16 mouse cellular contexts compared by ENCODE assay signal in genomic region chr4:129375821-129376220, GRCm38 (mm10). TPM values are rescaled to one million over a fixed set of nuclear protein-coding genes. Genes with fewer than 3 reads are reported as not detected.
DNase-seq lines count a peak whose midpoint lies in the region; ATAC-seq and TF ChIP-seq lines count a peak whose summit lies in the region.
"Had no signal": no experiment of that assay in that cellular context is flagged by ENCODE, and none has a peak within 500 bp of the region (broad histone marks: within the 10 kb centered on the region; RNA-seq: fewer than 3 reads in every experiment).

No protein-coding gene starts in this region.

- H3K36me3 ChIP-seq in forebrain, embryonic 12.5 days (replicated peaks), result no peaks in the 10 kb centered on the region
- no peaks in the 10 kb centered on the region for H3K36me3 ChIP-seq in forebrain, postnatal 0 days (ENCODE audit: insufficient read depth)
- no peaks in the 10 kb centered on the region for H3K36me3 ChIP-seq in lung, embryonic 14.5 days (ENCODE audit: insufficient read depth)
- no peaks in the 10 kb centered on the region for H3K36me3 ChIP-seq in neural tube, embryonic 12.5 days
- no peaks in the 10 kb centered on the region for H3K36me3 ChIP-seq in neural tube, embryonic 15.5 days
- no peaks in the 10 kb centered on the region for H3K36me3 ChIP-seq in stomach, embryonic 16.5 days (ENCODE audit: control insufficient read depth, insufficient read depth, low read length)
- H3K36me3 ChIP-seq: heart, embryonic 13.5 days had no signal

- H3K9ac ChIP-seq in forebrain, embryonic 12.5 days, result no peak overlapping the region
- H3K9ac ChIP-seq in forebrain, postnatal 0 days, result no peak overlapping the region
- H3K9ac ChIP-seq in lung, embryonic 14.5 days, result no peak overlapping the region
- H3K9ac ChIP-seq in neural tube, embryonic 12.5 days, result no peak overlapping the region
- no peak overlapping the region for H3K9ac ChIP-seq in neural tube, embryonic 15.5 days (replicated peaks)
- H3K9ac ChIP-seq in stomach, embryonic 16.5 days (ENCODE audit: low read length), result no peak overlapping the region

- DNase-seq in forebrain, postnatal 0 days, result no peak
- no peak for DNase-seq in lung, embryonic 14.5 days
- no peak for DNase-seq in lung, adult 18-20 months
- no peak for DNase-seq in testis, postnatal 14 days (ENCODE audit: low spot score)
- DNase-seq: adrenal gland, postnatal 25 days; gastrocnemius, postnatal 10 days; heart, adult 11 months; kidney, adult 2 months; kidney, postnatal 10 days; thymus, adult 2 months had no signal

- 0 out of 2 replicates have a peak overlapping the region, but pooled peaks have one; percentile 68 for H3K4me2 ChIP-seq in forebrain, embryonic 12.5 days
- no peak overlapping the region for H3K4me2 ChIP-seq in forebrain, postnatal 0 days (ENCODE audit: low read depth)
- 0 out of 2 replicates have a peak overlapping the region, but pooled peaks have one; percentile 71 for H3K4me2 ChIP-seq in lung, embryonic 14.5 days
- peak overlapping the region; percentile 67; the same call in 1 of the 2 replicates for H3K4me2 ChIP-seq in neural tube, embryonic 12.5 days (replicated peaks)
- no peak overlapping the region for H3K4me2 ChIP-seq in neural tube, embryonic 15.5 days
- peak overlapping the region; percentile 86; the same call in 1 of the 2 replicates for H3K4me2 ChIP-seq in stomach, embryonic 16.5 days (ENCODE audit: low read depth, low read length)

- no peak for TF ChIP-seq CTCF in forebrain, postnatal 0 days (IDR thresholded peaks at IDR 0.05; ENCODE audit: low read depth)
- no peak for TF ChIP-seq CTCF in lung, embryonic 14.5 days (IDR thresholded peaks at IDR 0.05; ENCODE audit: low read depth)

- H3K27ac ChIP-seq in forebrain, embryonic 12.5 days, result no peak overlapping the region
- H3K27ac ChIP-seq in forebrain, postnatal 0 days (ENCODE audit: low read depth, low read length), result no peak overlapping the region
- H3K27ac ChIP-seq in lung, embryonic 14.5 days (ENCODE audit: low read depth), result no peak overlapping the region
- H3K27ac ChIP-seq in neural tube, embryonic 12.5 days, result no peak overlapping the region
- H3K27ac ChIP-seq in neural tube, embryonic 15.5 days (replicated peaks), result no peak overlapping the region
- no peak overlapping the region for H3K27ac ChIP-seq in stomach, embryonic 16.5 days (ENCODE audit: low read length)
- H3K27ac ChIP-seq: heart, embryonic 13.5 days had no signal

- H3K9me3 ChIP-seq in forebrain, embryonic 12.5 days, result no peaks in the 10 kb centered on the region
- H3K9me3 ChIP-seq in forebrain, postnatal 0 days (ENCODE audit: low read length), result no peaks in the 10 kb centered on the region
- no peaks in the 10 kb centered on the region for H3K9me3 ChIP-seq in lung, embryonic 14.5 days (ENCODE audit: low read depth, low read length)
- no peaks in the 10 kb centered on the region for H3K9me3 ChIP-seq in neural tube, embryonic 12.5 days
- H3K9me3 ChIP-seq in neural tube, embryonic 15.5 days (replicated peaks), result no peaks in the 10 kb centered on the region
- H3K9me3 ChIP-seq in stomach, embryonic 16.5 days (replicated peaks; ENCODE audit: control insufficient read depth, low read length), result no peaks in the 10 kb centered on the region
- H3K9me3 ChIP-seq: heart, embryonic 13.5 days had no signal

- ATAC-seq in forebrain, embryonic 12.5 days (ENCODE audit: low FRiP score), result no peak
- ATAC-seq in forebrain, postnatal 0 days, result no peak
- no peak for ATAC-seq in lung, embryonic 14.5 days (ENCODE audit: insufficient read depth)
- no peak for ATAC-seq in neural tube, embryonic 12.5 days (ENCODE audit: low FRiP score, low read depth)
- ATAC-seq in neural tube, embryonic 15.5 days (ENCODE audit: low FRiP score), result no peak
- ATAC-seq in stomach, embryonic 16.5 days (ENCODE audit: insufficient read depth, low FRiP score), result no peak
- ATAC-seq: lung, postnatal 0 days had no signal

- peaks cover 20% of the 10 kb centered on the region for H3K4me1 ChIP-seq in forebrain, embryonic 12.5 days
- 0 out of 2 replicates have a peak, but pooled peaks cover 6% of the 10 kb centered on the region for H3K4me1 ChIP-seq in forebrain, postnatal 0 days (ENCODE audit: insufficient read depth)
- no peaks in the 10 kb centered on the region for H3K4me1 ChIP-seq in lung, embryonic 14.5 days (ENCODE audit: insufficient read depth)
- H3K4me1 ChIP-seq in neural tube, embryonic 12.5 days, result 0 out of 2 replicates have a peak, but pooled peaks cover 2% of the 10 kb centered on the region
- peaks cover 28% of the 10 kb centered on the region for H3K4me1 ChIP-seq in neural tube, embryonic 15.5 days
- peaks cover 13% of the 10 kb centered on the region; the same call in 1 of the 2 replicates for H3K4me1 ChIP-seq in stomach, embryonic 16.5 days (ENCODE audit: control insufficient read depth, insufficient read depth, low read length)

- peaks cover 34% of the 10 kb centered on the region for H3K27me3 ChIP-seq in forebrain, embryonic 12.5 days
- H3K27me3 ChIP-seq in forebrain, postnatal 0 days (ENCODE audit: insufficient read depth, low read length), result no peaks in the 10 kb centered on the region
- no peaks in the 10 kb centered on the region; the same call in 1 of the 2 replicates for H3K27me3 ChIP-seq in lung, embryonic 14.5 days (ENCODE audit: insufficient read depth, low read length)
- H3K27me3 ChIP-seq in neural tube, embryonic 12.5 days (replicated peaks), result peaks cover 10% of the 10 kb centered on the region; the same call in 1 of the 2 replicates
- H3K27me3 ChIP-seq in neural tube, embryonic 15.5 days (replicated peaks), result peaks cover 4% of the 10 kb centered on the region; the same call in 1 of the 2 replicates
- no peaks in the 10 kb centered on the region for H3K27me3 ChIP-seq in stomach, embryonic 16.5 days (ENCODE audit: control insufficient read depth, insufficient read depth, low read length)

- WGBS in forebrain, embryonic 12.5 days, result 76% methylated on average over 5 of the region's 5 CpGs
- 82% methylated on average over 5 of the region's 5 CpGs for WGBS in forebrain, postnatal 0 days
- WGBS in lung, embryonic 14.5 days, result 71% methylated on average over 5 of the region's 5 CpGs
- WGBS in neural tube, embryonic 12.5 days, result 75% methylated on average over 5 of the region's 5 CpGs
- WGBS in neural tube, embryonic 15.5 days, result 76% methylated on average over 5 of the region's 5 CpGs
- 69% methylated on average over 5 of the region's 5 CpGs for WGBS in stomach, embryonic 16.5 days

- H3K4me3 ChIP-seq in forebrain, embryonic 12.5 days (replicated peaks), result no peak overlapping the region
- H3K4me3 ChIP-seq in forebrain, postnatal 0 days (ENCODE audit: low read depth, low read length), result no peak overlapping the region
- H3K4me3 ChIP-seq in lung, embryonic 14.5 days (ENCODE audit: low read depth, low read length), result no peak overlapping the region
- no peak overlapping the region for H3K4me3 ChIP-seq in neural tube, embryonic 12.5 days
- H3K4me3 ChIP-seq in neural tube, embryonic 15.5 days (replicated peaks), result no peak overlapping the region
- H3K4me3 ChIP-seq in stomach, embryonic 16.5 days (replicated peaks; ENCODE audit: low read length), result no peak overlapping the region

RNA-seq across cellular contexts. Expression of gene Zbtb8a, which starts 2.1 kb away (rescaled TPM):
- polyA plus RNA-seq in forebrain, embryonic 12.5 days (2016; fragmentation: Nextera tagmentation; extraction: Ambion mirVana), result 10.6 and 10.9 TPM in 2 replicates
- 22.5 and 28.0 TPM in 2 replicates for total RNA-seq in forebrain, postnatal 0 days (2014; rRNA removed)
- polyA plus RNA-seq in forebrain, postnatal 0 days (2015; fragmentation: Nextera tagmentation; extraction: Ambion mirVana), result 10.3 and 14.3 TPM in 2 replicates
- polyA plus RNA-seq in lung, embryonic 14.5 days (2014; fragmentation: Nextera tagmentation; extraction: Ambion mirVana), result 14.7 and 16.2 TPM in 2 replicates
- polyA plus RNA-seq in neural tube, embryonic 12.5 days (2016; fragmentation: Nextera tagmentation; extraction: Ambion mirVana), result 12.5 and 15.4 TPM in 2 replicates
- 18.2 and 20.2 TPM in 2 replicates for polyA plus RNA-seq in neural tube, embryonic 15.5 days (2015; fragmentation: Nextera tagmentation; extraction: Ambion mirVana)
- polyA plus RNA-seq in stomach, embryonic 16.5 days (2015; fragmentation: Nextera tagmentation; extraction: Ambion mirVana), result 17.4 and 19.2 TPM in 2 replicates

RNA-seq across cellular contexts. Expression of gene Zbtb8os, which starts 40.3 kb away (rescaled TPM):
- polyA plus RNA-seq in forebrain, embryonic 12.5 days (2016; fragmentation: Nextera tagmentation; extraction: Ambion mirVana), result 35.2 and 36.2 TPM in 2 replicates
- 5.9 and 6.0 TPM in 2 replicates for total RNA-seq in forebrain, postnatal 0 days (2014; rRNA removed)
- polyA plus RNA-seq in forebrain, postnatal 0 days (2015; fragmentation: Nextera tagmentation; extraction: Ambion mirVana), result 20.7 and 30.0 TPM in 2 replicates
- 49.2 and 51.6 TPM in 2 replicates for polyA plus RNA-seq in lung, embryonic 14.5 days (2014; fragmentation: Nextera tagmentation; extraction: Ambion mirVana)
- 34.2 and 38.0 TPM in 2 replicates for polyA plus RNA-seq in neural tube, embryonic 12.5 days (2016; fragmentation: Nextera tagmentation; extraction: Ambion mirVana)
- 18.3 and 29.5 TPM in 2 replicates for polyA plus RNA-seq in neural tube, embryonic 15.5 days (2015; fragmentation: Nextera tagmentation; extraction: Ambion mirVana)
- polyA plus RNA-seq in stomach, embryonic 16.5 days (2015; fragmentation: Nextera tagmentation; extraction: Ambion mirVana), result 44.4 and 46.6 TPM in 2 replicates

RNA-seq across cellular contexts. Expression of gene Rbbp4, which starts 40.7 kb away (rescaled TPM):
- polyA plus RNA-seq in forebrain, embryonic 12.5 days (2016; fragmentation: Nextera tagmentation; extraction: Ambion mirVana), result 525 and 575 TPM in 2 replicates
- total RNA-seq in forebrain, postnatal 0 days (2014; rRNA removed), result 103 and 111 TPM in 2 replicates
- polyA plus RNA-seq in forebrain, postnatal 0 days (2015; fragmentation: Nextera tagmentation; extraction: Ambion mirVana), result 272 and 292 TPM in 2 replicates
- polyA plus RNA-seq in lung, embryonic 14.5 days (2014; fragmentation: Nextera tagmentation; extraction: Ambion mirVana), result 387 and 402 TPM in 2 replicates
- 451 and 469 TPM in 2 replicates for polyA plus RNA-seq in neural tube, embryonic 12.5 days (2016; fragmentation: Nextera tagmentation; extraction: Ambion mirVana)
- polyA plus RNA-seq in neural tube, embryonic 15.5 days (2015; fragmentation: Nextera tagmentation; extraction: Ambion mirVana), result 246 and 284 TPM in 2 replicates
- polyA plus RNA-seq in stomach, embryonic 16.5 days (2015; fragmentation: Nextera tagmentation; extraction: Ambion mirVana), result 287 and 291 TPM in 2 replicates

Comparison
In these comparisons a context has a peak if more than half of its experiments do, and no peak if none do; other contexts are left out.
1. H3K4me2 ChIP-seq: peak in forebrain, embryonic 12.5 days (single experiment), lung, embryonic 14.5 days (single experiment), neural tube, embryonic 12.5 days (single experiment) and stomach, embryonic 16.5 days (single experiment); none in forebrain, postnatal 0 days (single experiment) and neural tube, embryonic 15.5 days (single experiment).